Mouse (Mus musculus): ENCODE measurements at regions not wholly inside any gene's neighbourhood (a gene's known extent, or its start where the extent isn't known, plus 50 kb on each side); places are given as distances from the start of the nearest gene placed in this dataset.

DNA sequence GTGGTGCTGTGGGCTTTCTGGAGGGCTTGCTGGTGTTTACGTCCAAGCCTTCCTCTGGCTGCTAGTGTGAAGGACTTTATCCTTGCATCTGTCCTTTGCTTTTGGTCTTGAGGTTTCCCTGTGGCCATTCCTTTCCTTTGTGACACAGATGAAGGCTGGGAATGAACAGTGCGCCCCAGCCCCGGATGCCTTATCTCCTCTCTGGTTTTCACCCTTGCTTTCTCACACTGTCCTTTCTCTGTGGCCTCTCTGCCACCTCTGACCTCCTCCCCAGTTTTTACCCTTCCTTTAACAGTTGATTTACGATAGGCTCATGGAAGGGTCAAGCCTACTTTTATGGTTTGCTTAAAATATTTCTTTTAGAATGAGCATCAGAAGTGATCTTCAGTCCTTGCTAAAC is 53.2 kb downstream of the Gas1 start:
- no peak for DNase-seq

GRCm38 (mm10) chr13:60123174-60123587 is 54.0 kb downstream of the Gas1 start:
- no peak for DNase-seq

DNA sequence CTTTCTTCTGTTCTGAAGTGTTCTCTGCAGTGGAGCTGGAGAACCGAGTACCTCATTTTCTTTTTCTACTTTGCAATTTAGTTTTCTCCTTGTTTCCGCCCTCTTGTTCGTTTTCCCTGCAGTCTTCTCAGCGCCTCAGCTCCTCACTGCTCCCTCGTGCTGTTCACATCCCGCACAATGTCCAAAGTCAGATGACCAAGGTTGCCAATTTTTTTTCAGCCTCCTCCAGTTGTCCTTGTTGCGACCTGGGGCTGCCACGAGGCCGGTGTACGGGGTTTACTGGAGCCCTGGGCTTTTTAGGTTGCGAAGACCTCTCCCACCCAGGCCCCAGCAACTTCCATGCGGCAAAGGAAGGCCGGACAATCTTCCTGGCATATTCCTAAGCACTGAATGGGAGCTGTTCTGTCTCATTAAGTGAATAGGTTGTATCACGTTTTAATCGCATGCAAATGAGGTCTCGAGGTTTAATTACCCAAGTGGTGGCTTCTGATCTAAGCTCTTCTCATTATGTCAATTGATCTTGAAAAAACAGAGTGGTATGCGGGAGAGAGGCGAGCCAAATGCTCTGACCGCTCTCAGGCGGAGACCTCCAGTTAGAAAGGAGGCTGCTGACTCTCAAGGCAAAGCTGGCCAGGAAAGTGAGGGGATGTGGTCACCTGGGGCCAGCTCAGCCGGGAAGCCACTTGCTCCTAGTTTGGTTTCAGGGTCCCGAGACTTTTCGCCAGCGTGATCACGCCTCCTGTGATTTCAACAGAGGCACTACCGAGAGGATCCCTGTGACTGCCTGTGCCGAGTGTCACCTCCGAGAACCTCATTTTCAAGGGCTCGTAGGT is 54.6 kb downstream of the Gas1 start:
- DNase-seq = no peak

- no peak for DNase-seq
Measured at GRCm38 (mm10) chr13:60111465-60111864, 65.7 kb downstream of the Gas1 start.

DNA sequence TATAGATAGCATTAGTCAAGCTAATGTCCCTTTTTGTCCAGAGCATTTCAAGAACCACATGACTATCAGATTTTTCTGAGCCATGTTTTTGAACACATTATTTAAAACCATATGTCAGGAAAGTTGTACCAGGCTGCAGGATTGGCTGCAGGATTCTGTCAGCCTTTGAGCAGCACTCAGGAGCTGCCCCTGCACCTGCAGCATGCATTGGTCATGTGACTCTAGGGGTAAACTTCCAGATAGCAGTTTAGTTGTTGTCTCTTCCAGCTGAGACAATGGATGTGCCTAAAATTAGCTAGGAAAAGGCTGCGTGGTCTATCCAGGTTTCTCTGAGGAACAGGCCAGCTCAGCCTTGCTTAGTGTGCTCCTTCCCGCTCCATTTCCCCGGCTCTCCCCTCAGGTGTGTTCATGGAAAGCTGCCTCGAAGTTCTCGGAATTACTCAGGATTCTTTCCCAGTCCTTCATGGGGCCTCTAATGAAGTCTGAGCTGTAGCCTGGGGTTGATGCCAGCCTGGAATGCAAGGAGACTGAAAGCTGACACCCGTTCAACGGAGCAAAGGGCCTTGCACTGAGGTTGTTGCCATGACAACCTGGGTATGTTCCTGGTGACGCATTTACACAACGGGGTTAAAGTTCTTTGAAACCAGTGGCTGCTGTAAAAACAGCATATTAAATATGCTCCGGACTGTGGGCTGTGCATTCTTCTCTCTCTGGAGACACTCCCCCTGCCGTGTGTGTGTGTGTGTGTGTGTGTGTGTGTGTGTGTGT is 66.9 kb downstream of the Gas1 start:
- peak; percentile 34 for DNase-seq

DNA sequence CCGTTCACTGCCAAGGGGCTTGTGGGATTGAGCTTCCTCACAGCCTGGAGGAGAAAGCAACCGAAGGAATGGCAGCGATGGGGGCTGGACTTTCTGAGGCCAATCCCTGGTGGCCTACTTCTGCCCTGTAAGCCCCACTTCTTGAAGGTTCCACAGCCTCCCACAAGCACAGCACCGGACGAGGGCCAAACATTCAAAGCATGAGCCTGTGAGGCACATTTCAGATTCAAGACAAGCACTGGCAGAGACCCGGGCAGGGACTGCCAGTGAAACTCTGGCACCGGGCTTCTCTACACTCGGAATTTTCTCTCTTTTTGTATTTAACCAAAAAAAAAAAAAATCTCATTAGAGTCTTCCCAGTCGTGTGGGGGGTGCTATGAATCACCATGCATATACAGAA is 71.9 kb downstream of the Gas1 start:
- DNase-seq = peak; percentile 56

DNA sequence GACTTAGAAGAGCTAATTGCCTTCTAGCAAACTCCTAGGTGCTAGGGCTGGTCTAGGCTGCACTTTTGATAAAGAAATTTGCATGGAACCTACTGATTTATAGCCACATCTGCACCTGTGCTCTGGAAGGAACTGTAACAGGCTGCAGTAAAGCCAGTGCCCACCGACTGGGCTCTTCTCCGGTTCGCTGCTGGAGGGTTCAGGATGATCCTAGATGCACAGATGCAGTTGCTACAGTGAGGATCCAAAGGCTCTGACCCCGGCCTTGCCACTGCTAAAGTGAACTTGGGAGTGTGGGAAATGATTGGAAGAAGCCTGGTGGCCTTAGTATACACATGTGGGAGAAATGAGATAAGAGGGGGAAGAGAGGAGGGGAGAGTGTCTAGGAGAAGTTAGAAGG is 75.5 kb downstream of the Gas1 start:
- DNase-seq = no peak

DNA sequence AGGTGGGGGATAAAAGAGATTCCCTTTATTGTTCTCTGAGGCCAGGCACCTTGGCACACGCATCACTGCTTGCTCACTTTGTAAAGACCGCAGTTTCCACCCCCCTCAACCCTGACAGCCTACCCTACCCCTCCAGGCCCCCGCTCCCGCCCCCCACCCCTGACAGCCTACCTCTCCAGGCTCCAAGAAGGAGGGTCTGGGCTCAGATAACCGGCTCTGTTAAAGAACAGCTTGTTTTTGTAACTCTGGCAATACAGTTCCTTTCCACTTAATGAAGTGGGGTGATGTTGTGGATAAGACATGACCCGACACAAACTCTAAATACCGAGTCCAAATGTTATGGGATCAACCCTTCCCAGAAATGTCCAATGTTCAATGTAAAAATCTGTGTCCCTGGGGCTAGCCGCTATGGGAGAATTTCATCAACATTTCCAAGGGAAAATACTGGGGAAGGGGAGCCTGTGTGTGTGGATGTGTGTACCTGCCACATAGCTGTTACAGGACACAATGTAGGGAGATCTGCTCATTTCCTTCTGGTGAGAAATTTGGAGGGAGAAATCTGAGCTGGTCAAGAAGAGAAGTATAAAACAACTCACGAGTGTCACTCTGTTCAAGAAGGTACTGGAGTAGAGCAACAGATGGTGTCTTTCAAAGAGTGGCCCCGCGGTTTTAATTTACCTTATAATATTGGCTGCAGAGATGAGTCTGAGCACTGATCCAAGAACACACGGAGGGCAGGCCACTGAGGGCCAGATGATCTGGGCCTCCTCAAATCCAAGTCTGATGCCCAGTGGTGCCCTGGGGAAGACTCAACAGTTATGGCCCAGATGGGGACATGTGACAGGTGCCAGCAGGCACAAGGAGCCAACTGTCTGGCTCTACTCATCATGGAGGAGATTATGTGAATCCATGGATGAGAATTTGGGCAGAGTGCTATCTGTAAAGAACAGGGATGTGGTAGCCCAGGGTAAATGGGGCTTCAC is 76.7 kb downstream of the Gas1 start:
- DNase-seq = no peak

DNA sequence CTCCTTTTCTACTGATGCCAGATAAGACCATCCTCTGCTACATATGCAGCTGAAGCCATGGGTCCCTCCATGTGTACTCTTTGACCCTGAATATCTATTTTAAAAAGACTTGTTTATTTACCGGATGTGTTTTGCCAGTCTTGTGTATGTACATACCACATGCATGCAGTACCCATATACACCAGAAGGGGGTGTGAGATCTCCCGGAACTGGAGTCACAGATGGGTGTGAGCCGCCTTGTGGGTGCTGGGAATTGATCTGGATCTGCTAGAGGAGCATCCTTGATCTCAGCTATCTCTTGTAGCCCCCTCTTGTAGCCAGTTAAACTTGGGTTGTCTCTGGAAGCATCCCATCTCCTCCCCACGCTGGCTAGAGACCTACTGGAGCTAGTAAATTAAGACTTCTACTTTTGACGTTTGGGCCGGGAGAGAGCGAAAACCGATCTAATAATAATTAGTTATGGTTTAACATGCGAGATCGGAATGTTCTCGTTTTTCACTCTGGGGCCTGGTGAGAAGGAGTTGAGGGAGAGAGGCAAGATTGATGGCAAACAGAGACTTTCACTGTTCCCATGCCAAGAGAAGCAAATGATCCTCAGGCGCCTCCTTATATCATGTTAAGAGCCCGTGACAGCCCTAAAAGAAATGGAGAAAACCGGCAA is 77.6 kb downstream of the Gas1 start:
- no peak for DNase-seq

DNA sequence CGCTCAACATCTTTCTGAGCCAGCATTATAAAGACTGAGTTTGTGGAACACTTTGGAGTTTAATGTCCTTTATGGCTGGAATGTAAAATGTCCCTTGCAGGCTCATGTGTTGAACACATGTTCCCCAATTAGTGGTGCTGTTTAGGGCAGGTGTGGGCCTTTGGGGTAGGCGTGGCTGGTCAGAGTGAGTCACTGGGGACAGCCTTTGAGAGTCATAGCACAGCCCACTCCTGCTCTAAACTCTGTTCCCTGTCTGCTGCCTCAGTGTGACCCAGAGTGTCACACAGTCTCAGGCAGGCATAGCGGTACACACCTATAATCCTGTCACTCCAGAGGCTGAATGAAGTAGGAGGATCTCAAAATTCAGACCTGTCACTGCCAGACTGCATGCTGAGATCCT is 78.8 kb downstream of the Gas1 start:
- DNase-seq = no peak

DNA sequence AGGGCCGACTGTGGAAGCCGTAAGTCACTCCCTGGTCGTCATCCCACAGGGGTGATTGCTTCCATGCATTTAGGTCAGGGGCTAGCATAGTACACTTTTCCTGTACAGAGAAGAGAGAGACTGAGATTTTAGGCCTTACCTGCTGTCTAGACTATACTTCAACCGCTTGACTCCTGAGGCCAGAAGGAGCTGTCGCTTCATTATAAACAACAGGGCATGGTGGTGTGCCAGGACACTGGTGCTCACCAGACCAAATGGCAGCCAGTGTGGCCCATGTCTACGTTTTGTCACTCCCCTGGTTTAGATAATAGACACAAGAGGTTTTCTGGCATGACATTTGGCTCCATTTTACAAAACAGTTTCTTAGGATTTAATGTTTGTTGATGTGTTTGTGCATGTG is 79.4 kb downstream of the Gas1 start:
- DNase-seq = no peak

GRCm38 (mm10) chr13:60086657-60087056 is 90.5 kb downstream of the Gas1 start:
- peak; percentile 5 for DNase-seq

- no peak for DNase-seq
Measured at GRCm38 (mm10) chr13:60084975-60085374, 92.2 kb downstream of the Gas1 start.

GRCm38 (mm10) chr13:60084290-60084689 is 92.9 kb downstream of the Gas1 start:
- no peak for DNase-seq

GRCm38 (mm10) chr13:60080113-60080512 is 97.1 kb downstream of the Gas1 start:
- no peak for DNase-seq

DNA sequence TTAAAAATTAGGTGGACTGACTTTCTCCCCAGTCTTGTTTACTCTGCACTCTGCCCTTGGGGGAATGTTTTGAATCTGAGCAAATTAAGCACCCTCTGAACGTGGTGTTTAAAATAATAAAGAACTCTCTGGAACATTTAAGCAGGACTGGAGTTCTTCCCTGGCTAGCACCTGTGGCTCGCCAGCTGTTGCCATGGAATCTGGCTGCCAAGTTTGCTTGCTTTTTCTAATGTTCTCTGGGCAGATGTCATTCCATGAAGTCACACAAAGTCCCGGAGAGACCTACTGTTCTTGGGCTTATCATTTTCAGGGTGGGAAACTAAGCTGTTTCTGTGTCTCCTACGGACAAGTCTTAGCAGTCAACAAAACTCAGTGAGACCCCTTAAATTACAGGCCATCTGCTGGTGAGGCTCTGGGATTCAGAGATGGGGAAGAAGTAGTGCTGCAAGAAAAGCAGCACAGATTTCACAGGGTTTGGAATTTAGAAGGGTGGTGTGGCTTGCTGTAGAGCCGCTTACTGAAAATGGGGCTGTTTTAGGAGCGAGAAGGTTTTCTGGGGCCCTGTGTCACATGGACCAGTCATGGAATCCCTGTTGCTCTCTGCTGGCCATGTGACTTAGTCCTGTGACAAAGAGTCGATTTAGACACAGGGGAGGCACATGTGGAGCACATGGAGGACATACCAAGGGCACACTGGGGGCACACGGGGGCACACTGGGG is 98.7 kb downstream of the Gas1 start:
- DNase-seq = peak; percentile 5

DNA sequence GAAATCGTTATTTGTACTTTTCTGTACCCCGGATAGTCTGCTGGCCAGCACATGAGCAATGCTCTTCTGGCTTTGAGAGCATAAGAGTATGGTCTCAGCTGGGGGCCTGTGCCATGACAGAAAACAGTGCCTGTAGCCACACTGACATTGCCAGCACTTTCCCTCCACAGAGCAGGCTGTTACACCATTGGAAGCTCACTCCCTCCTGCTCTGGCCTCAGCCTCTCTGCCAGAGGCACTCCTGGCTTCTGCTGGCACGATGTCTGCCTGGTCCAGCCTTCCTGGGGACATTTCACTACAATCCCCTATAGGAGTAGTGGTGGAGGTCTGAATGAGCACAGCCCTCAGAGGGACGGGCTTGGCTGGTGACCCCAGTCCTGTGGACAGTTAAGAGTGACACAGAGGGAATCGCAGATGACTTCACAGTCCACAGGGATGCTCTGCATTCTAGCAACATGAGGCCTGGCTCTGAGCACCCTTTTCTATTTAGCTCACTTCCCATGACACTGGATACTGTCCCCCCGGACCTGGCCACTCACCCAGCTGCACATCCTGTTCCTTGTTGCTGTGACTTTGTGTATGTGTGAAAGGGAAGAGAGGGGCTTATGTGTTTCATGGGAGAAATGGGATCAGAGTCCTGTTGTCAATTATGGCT is 100.9 kb downstream of the Gas1 start:
- DNase-seq = no peak

GRCm38 (mm10) chr13:60071595-60071994 is 105.6 kb downstream of the Gas1 start:
- DNase-seq = no peak

DNA sequence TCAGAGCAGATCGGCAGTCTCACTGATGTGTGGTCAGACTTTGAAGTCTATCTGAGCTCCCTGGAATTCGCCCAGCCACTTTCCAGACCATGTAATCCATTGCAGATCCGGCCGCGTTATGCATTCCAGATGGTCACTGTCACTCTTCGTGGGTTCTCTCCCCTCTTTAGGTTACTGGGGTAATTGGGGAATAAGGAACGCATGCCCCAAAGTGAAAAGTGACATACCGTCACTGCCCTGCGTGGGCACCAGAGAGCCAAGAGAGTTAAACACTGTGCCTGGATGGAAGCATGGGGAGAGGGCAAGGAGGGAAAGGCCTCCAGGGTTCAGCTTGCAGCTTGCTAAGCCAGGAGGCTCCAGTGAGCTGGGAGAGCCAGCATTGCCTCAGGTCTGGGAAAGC is 108.0 kb downstream of the Gas1 start:
- no peak for DNase-seq

- DNase-seq = no peak
Measured at GRCm38 (mm10) chr13:60067325-60067724, 109.8 kb downstream of the Gas1 start.

GRCm38 (mm10) chr13:60061589-60061988 is 115.6 kb downstream of the Gas1 start:
- no peak for DNase-seq
